Mouse (Mus musculus) CH12.LX (cell line): ENCODE data around the gene Chd1l. TPM values are rescaled to one million over a fixed set of nuclear protein-coding genes. Genes with fewer than 3 reads are reported as not detected.

Experiments
- DNase-seq: peaks from one replicate; pipeline ENCODE4 v3.0.0-alpha.2; 2013; ENCODE audit errors: extremely low read depth
- H3K27ac ChIP-seq: 2 replicates; pipeline ENCODE4 v1.5.1; 2012; ENCODE audit warnings: low read depth, mild to moderate bottlenecking, control low read depth, moderate library complexity; ENCODE audit not compliant: insufficient read depth
- H3K27me3 ChIP-seq: replicated peaks from 2 replicates; pipeline ENCODE3; 2012; ENCODE audit warnings: inconsistent platforms
- H3K36me3 ChIP-seq, 2 experiments: replicated peaks in 1 of 2; 2 replicates each; pipeline versions ENCODE3 to v1.6.1; 2012; ENCODE audit warnings: inconsistent platforms in 1 of 2, low read length in 1 of 2, mild to moderate bottlenecking in 1 of 2, mixed read lengths in 1 of 2, moderate library complexity in 1 of 2; ENCODE audit not compliant: control insufficient read depth in 1 of 2, insufficient read depth in 1 of 2
- H3K4me1 ChIP-seq, 2 experiments: 2 replicates each; pipeline ENCODE4 v1.6.1; 2012; ENCODE audit warnings: inconsistent platforms in 1 of 2, moderate library complexity in 1 of 2; ENCODE audit not compliant: insufficient read depth in 2 of 2, control insufficient read depth in 1 of 2
- H3K4me2 ChIP-seq: 2 replicates; pipeline ENCODE4 v1.6.1; 2012; ENCODE audit warnings: low read depth, mild to moderate bottlenecking, control low read depth; ENCODE audit not compliant: poor library complexity, insufficient read depth, severe bottlenecking
- H3K4me3 ChIP-seq, 3 experiments: fragments of 150-350 bp in 1 of 3; sonication (generic) in 1 of 3; replicated peaks in 1 of 3; 2 replicates each; pipeline versions ENCODE3 to v1.5.1; 2011 to 2012; ENCODE audit warnings: low read depth in 2 of 3, low read length in 2 of 3, mild to moderate bottlenecking in 2 of 3, moderate library complexity in 2 of 3, control low read depth in 1 of 3, improper control_type of control experiment in 1 of 3, inconsistent platforms in 1 of 3, mixed read lengths in 1 of 3; ENCODE audit not compliant: poor library complexity in 1 of 3
- H3K79me2 ChIP-seq: replicated peaks from 2 replicates; pipeline ENCODE4 v1.6.1; 2012; ENCODE audit warnings: mild to moderate bottlenecking, moderate library complexity; ENCODE audit not compliant: control insufficient read depth, poor library complexity, insufficient read depth, severe bottlenecking; ENCODE audit errors: extremely low read depth
- H3K9ac ChIP-seq: 2 replicates; pipeline ENCODE4 v1.6.1; 2012; ENCODE audit warnings: low read depth, mild to moderate bottlenecking, control low read depth, moderate library complexity; ENCODE audit not compliant: insufficient read depth
- H3K9me3 ChIP-seq: replicated peaks from 2 replicates; pipeline ENCODE3; 2012; ENCODE audit warnings: low read length, inconsistent platforms, mixed read lengths
- CTCF ChIP-seq, 2 experiments: IDR thresholded peaks in 1 of 2; conservative IDR thresholded peaks in 1 of 2; 2 replicates each; pipeline ENCODE4 v1.5.1; 2011 to 2012; ENCODE audit warnings: low read depth in 2 of 2, low read length in 2 of 2, improper control_type of control experiment in 1 of 2, inconsistent platforms in 1 of 2, mild to moderate bottlenecking in 1 of 2, moderate library complexity in 1 of 2
- ETS1 ChIP-seq: conservative IDR thresholded peaks from 2 replicates; pipeline ENCODE4 v1.6.1; 2012; ENCODE audit warnings: low read depth, mild to moderate bottlenecking, inconsistent platforms, low read length, improper control_type of control experiment, moderate library complexity
- HCFC1 ChIP-seq: IDR thresholded peaks from 2 replicates; pipeline ENCODE4 v1.6.1; 2012; ENCODE audit warnings: low read depth, mild to moderate bottlenecking, inconsistent platforms, low read length, improper control_type of control experiment
- JUN ChIP-seq: IDR thresholded peaks from 2 replicates; pipeline ENCODE4 v1.6.1; 2011; ENCODE audit warnings: low read depth, mild to moderate bottlenecking, low read length, improper control_type of control experiment, moderate library complexity; ENCODE audit not compliant: insufficient read depth
- JUND ChIP-seq: conservative IDR thresholded peaks from 2 replicates; pipeline ENCODE4 v1.6.1; 2011; ENCODE audit warnings: low read depth, low read length, improper control_type of control experiment
- KAT2A ChIP-seq: IDR thresholded peaks from 2 replicates; pipeline ENCODE4 v1.6.1; 2012; ENCODE audit warnings: low read length, improper control_type of control experiment, inconsistent platforms; ENCODE audit not compliant: insufficient replicate concordance
- MAZ ChIP-seq: IDR thresholded peaks from 2 replicates; pipeline ENCODE4 v1.6.1; 2012; ENCODE audit warnings: low read depth, mild to moderate bottlenecking, inconsistent platforms, low read length, improper control_type of control experiment, moderate library complexity
- NELFE ChIP-seq: IDR thresholded peaks from 2 replicates; pipeline ENCODE4 v1.6.1; 2011; ENCODE audit warnings: low read depth, low read length, improper control_type of control experiment
- PAX5 ChIP-seq: IDR thresholded peaks from 2 replicates; pipeline ENCODE4 v1.6.1; 2012; ENCODE audit warnings: low read length, inconsistent platforms, mixed read lengths
- POLR2A ChIP-seq: IDR thresholded peaks from 2 replicates; pipeline ENCODE4 v1.6.1; 2011; ENCODE audit warnings: low read depth, mild to moderate bottlenecking, improper control_type of control experiment, low read length
- POLR2AphosphoS2 ChIP-seq: IDR thresholded peaks from 2 replicates; pipeline ENCODE4 v1.6.1; 2011; ENCODE audit warnings: low read depth, low read length, improper control_type of control experiment
- RAD21 ChIP-seq: IDR thresholded peaks from 2 replicates; pipeline ENCODE4 v1.6.1; 2011; ENCODE audit warnings: low read depth, mild to moderate bottlenecking, low read length, improper control_type of control experiment, moderate library complexity
- SMC3 ChIP-seq: IDR thresholded peaks from 2 replicates; pipeline ENCODE4 v1.6.1; 2011; ENCODE audit warnings: low read depth, low read length, improper control_type of control experiment
- UBTF ChIP-seq: IDR thresholded peaks from 2 replicates; pipeline ENCODE4 v1.6.1; 2012; ENCODE audit warnings: low read depth, mild to moderate bottlenecking, inconsistent platforms, low read length, improper control_type of control experiment, moderate library complexity
- USF1 ChIP-seq: IDR thresholded peaks from 2 replicates; pipeline ENCODE4 v1.6.1; 2014; ENCODE audit warnings: low read depth, mild to moderate bottlenecking, inconsistent platforms, low read length, improper control_type of control experiment
- USF2 ChIP-seq: conservative IDR thresholded peaks from 2 replicates; pipeline ENCODE4 v1.6.1; 2011; ENCODE audit warnings: low read depth, low read length, improper control_type of control experiment
- ZC3H11A ChIP-seq: IDR thresholded peaks from 2 replicates; pipeline ENCODE4 v1.6.1; 2012; ENCODE audit warnings: low read depth, mild to moderate bottlenecking, inconsistent platforms, low read length, improper control_type of control experiment
- ZNF384 ChIP-seq: IDR thresholded peaks from 2 replicates; pipeline ENCODE4 v1.6.1; 2012; ENCODE audit warnings: low read depth, low read length, improper control_type of control experiment, inconsistent platforms
- dilution Hi-C: fragments of 300-500 bp; cut with MboI; formaldehyde crosslinking; loops from 2 replicates; pipeline ENCODE4 v1.14.3; 2020; ENCODE audit warnings: low sequenced_read_pairs; ENCODE audit not compliant: extremely low pct_unique_long_range_greater_than_20kb, extremely low pct_ligation_motif_present
- in situ Hi-C: fragments of 300-500 bp; cut with MboI; formaldehyde crosslinking; loops from 3 replicates; pipeline ENCODE4 v1.14.3; 2019; ENCODE audit warnings: low sequenced_read_pairs, low pct_ligation_motif_present, low pct_unique_long_range_greater_than_20kb, mixed read lengths
- polyA plus RNA-seq: library from polyadenylated mRNA; unstranded; fragments of >175 nt; gene quantifications from 2 replicates; pipeline ENCODE4 v1.2.1, GENCODE M21; 2012; ENCODE audit warnings: low read depth; ENCODE audit not compliant: insufficient read length
- total RNA-seq, 2 experiments: library from RNA; depleted of rRNA; stranded (reverse); fragments of 300-350 nt in 1 of 2; fragments of >200 nt in 1 of 2; gene quantifications; 2 replicates each; pipeline ENCODE4 v1.2.3; 2012 to 2014

The Chd1l gene
- total and polyA plus RNA-seq, 3 experiments = 24.7 to 29.0 (median 25.2) TPM

DNA sequence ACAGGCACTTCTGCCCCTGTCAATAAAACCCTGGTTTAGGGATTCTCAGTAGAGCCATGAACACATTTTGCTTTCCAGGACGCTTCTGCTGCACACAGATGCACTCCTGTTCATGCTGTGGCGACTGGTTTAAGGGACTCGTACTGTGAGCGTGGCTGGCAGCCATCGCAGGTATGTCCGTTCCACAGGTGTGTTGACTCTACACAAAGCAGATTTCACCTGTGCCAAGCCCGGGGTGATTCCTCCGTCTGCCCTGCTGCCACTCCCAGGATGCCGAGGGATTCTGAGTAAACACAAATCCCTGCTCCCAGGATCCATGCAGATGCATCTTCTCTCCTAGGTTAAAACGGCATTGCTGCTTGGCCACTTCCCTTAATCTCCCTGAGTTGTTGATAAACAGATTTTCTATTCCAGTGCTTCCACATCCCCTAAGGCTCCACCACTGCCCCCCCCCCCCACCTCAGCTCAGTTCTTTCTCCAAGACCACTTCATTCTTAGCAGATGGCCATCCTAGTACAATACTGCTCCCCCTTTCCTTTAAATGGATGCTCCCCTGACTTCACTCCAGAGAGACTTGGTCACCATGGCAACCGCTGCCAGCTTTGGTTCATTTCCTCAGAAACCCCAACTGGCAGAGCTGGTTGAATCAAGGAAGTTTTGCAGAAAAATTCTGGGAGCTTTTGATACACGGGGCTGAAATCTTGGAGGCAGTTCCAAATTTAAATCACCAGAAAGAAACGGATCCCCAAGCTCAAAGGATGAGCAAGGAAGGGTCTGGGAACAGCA lies 87.9 kb downstream of the Chd1l start:
- H3K4me1 ChIP-seq = no peaks in the 10 kb centered on the region
- DNase-seq = no peak
- H3K9me3 ChIP-seq = peaks cover 2% of the 10 kb centered on the region
- H3K27ac ChIP-seq = no peak overlapping the region
- no peak overlapping the region for H3K4me3 ChIP-seq
- no peaks in the 10 kb centered on the region for H3K79me2 ChIP-seq
- no peaks in the 10 kb centered on the region for H3K36me3 ChIP-seq
- H3K4me2 ChIP-seq = no peak overlapping the region
- dilution Hi-C loops = no loop called here
- in situ Hi-C loops = no loop called here
- H3K9ac ChIP-seq = no peak overlapping the region
- H3K27me3 ChIP-seq = no peaks in the 10 kb centered on the region
- no peak for TF ChIP-seq USF1
- no peak for TF ChIP-seq ETS1
- TF ChIP-seq MAZ = no peak
- no peak for TF ChIP-seq ZNF384
- TF ChIP-seq CTCF (conservative IDR thresholded peaks at IDR 0.05 in 1 of 2, IDR thresholded peaks at IDR 0.05 in 1 of 2; ENCODE audit: low read depth in 2 of 2, low read length in 2 of 2) = no peak
- no peak for TF ChIP-seq POLR2A
- TF ChIP-seq JUN = no peak
- no peak for TF ChIP-seq RAD21
- TF ChIP-seq HCFC1 = no peak
- no peak for TF ChIP-seq JUND
- TF ChIP-seq USF2 = no peak

GRCm38 (mm10) chr3:97519883-97520282 lies 90.1 kb downstream of the Chd1l start:
- Histone ChIP-seq H3K9me3 (peaks cover 2% of the 10 kb centered on the region), H3K4me2 (no peak overlapping the region), H3K27me3 (no peaks in the 10 kb centered on the region), H3K36me3 (no peaks in the 10 kb centered on the region), H3K9ac (no peak overlapping the region), H3K4me1 (no peaks in the 10 kb centered on the region), H3K27ac (no peak overlapping the region), H3K4me3 (no peak overlapping the region), H3K79me2 (no peaks in the 10 kb centered on the region)
- dilution Hi-C loops (no loop called here), in situ Hi-C loops (no loop called here)
- TF ChIP-seq KAT2A (no peak), ZNF384 (no peak), UBTF (no peak), SMC3 (no peak), NELFE (no peak), POLR2AphosphoS2 (no peak), ZC3H11A (no peak), PAX5 (no peak)
- no peak for DNase-seq
